Mouse (Mus musculus) stomach, embryonic 16.5 days (tissue): ENCODE results near the gene Arhgap24. TPM values are rescaled to one million over a fixed set of nuclear protein-coding genes. Genes with fewer than 3 reads are reported as not detected.

Source experiments
- ATAC-seq: fragments of 200-750 bp; cut with Nextera tagmentation; 2 replicates; pipeline ENCODE4 v1.8.0; 2017; ENCODE audit warnings: moderate number of reproducible peaks, moderate TSS enrichment; ENCODE audit not compliant: insufficient read depth, low FRiP score
- H3K27ac ChIP-seq: fragments of 300-500 bp; sonication (generic); 2 replicates; pipeline ENCODE4 v1.5.1; 2014; ENCODE audit warnings: low read length
- H3K27me3 ChIP-seq: fragments of 300-500 bp; sonication (generic); 2 replicates; pipeline ENCODE4 v1.6.1; 2014; ENCODE audit warnings: low read length, control low read depth, mixed read lengths; ENCODE audit not compliant: control insufficient read depth, insufficient read depth
- H3K36me3 ChIP-seq: fragments of 300-500 bp; sonication (generic); 2 replicates; pipeline ENCODE4 v1.6.1; 2014; ENCODE audit warnings: low read length; ENCODE audit not compliant: control insufficient read depth, insufficient read depth
- H3K4me1 ChIP-seq: fragments of 300-500 bp; sonication (generic); 2 replicates; pipeline ENCODE4 v1.6.1; 2014; ENCODE audit warnings: low read length, control low read depth, mixed read lengths; ENCODE audit not compliant: control insufficient read depth, insufficient read depth
- H3K4me2 ChIP-seq: fragments of 300-500 bp; sonication (generic); 2 replicates; pipeline ENCODE4 v1.6.1; 2014; ENCODE audit warnings: low read depth, low read length, mixed read lengths
- H3K4me3 ChIP-seq: fragments of 300-500 bp; sonication (generic); replicated peaks from 2 replicates; pipeline ENCODE4 v1.5.1; 2014; ENCODE audit warnings: mild to moderate bottlenecking, low read length
- H3K9ac ChIP-seq: fragments of 300-500 bp; sonication (generic); 2 replicates; pipeline ENCODE4 v1.6.1; 2014; ENCODE audit warnings: low read length
- H3K9me3 ChIP-seq: fragments of 300-500 bp; sonication (generic); replicated peaks from 2 replicates; pipeline ENCODE4 v1.6.1; 2016; ENCODE audit warnings: low read length, control low read depth; ENCODE audit not compliant: control insufficient read depth
- WGBS: fragments of 180-500 bp; shearing (Covaris S2); extraction: QIAGEN DNeasy Blood & Tissue Kit; methylation state at CpG from one replicate; pipeline ENCODE4 v1.1.7; 2014; 5-methylcytosine and 5-hydroxymethylcytosine counted together
- polyA plus RNA-seq: library from polyadenylated mRNA; unstranded; fragments of >200 nt; fragmentation: Nextera tagmentation; extraction: Ambion mirVana; gene quantifications from 2 replicates; pipeline ENCODE4 v1.2.1, GENCODE M21; 2015

The Arhgap24 gene
- polyA plus RNA-seq, 1 experiment from 2014 or later = 29.6 TPM

GRCm38 (mm10) chr5:102578431-102578830, 97.2 kb downstream of the Arhgap24 start:
- H3K4me1 ChIP-seq = peaks cover 12% of the 10 kb centered on the region
- no peak overlapping the region for H3K4me3 ChIP-seq
- H3K9ac ChIP-seq = peak overlapping the region; percentile 17; the same call in 1 of the 2 replicates
- H3K27ac ChIP-seq = peak overlapping the region; percentile 78
- no peaks in the 10 kb centered on the region for H3K27me3 ChIP-seq
- 0 out of 2 replicates have a peak overlapping the region, but pooled peaks have one; percentile 5 for H3K4me2 ChIP-seq
- H3K9me3 ChIP-seq = no peaks in the 10 kb centered on the region
- no peaks in the 10 kb centered on the region for H3K36me3 ChIP-seq
- 20% methylated on average over 8 of the region's 8 CpGs for WGBS
- ATAC-seq = peak; percentile 59; the same call in 1 of the 2 replicates

- Histone ChIP-seq H3K4me3 (no peak overlapping the region), H3K27ac (no peak overlapping the region; the same call in 1 of the 2 replicates), H3K4me1 (peaks cover 17% of the 10 kb centered on the region), H3K9me3 (0 out of 2 replicates have a peak, but pooled peaks cover 4% of the 10 kb centered on the region), H3K27me3 (no peaks in the 10 kb centered on the region), H3K36me3 (0 out of 2 replicates have a peak, but pooled peaks cover 4% of the 10 kb centered on the region), H3K9ac (no peak overlapping the region), H3K4me2 (no peak overlapping the region)
- 41% methylated on average over 6 of the region's 6 CpGs for WGBS
- ATAC-seq = no peak
Measured at GRCm38 (mm10) chr5:102582864-102583410, 101.7 kb downstream of the Arhgap24 start.

DNA sequence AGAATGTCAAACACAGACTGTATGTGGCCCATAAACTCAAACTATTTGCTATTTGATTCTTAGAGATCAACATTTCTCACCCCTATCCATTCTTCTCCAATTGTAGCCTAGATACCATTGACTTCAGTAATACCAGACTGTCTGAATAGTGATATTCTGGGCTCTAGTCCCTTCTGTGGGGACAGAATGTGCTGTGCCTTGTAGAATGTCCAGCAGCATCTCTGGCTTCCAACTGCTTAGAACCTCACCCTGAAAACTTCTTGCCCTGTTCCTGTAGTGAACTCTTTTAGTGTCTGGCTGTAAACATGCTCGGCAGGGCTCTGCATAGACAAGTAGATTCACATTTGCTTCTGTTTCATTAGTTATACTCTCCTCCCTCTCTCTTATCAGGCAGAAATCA, 110.2 kb downstream of the Arhgap24 start:
- H3K36me3 ChIP-seq = 0 out of 2 replicates have a peak, but pooled peaks cover under 1% of the 10 kb centered on the region
- no peak overlapping the region for H3K27ac ChIP-seq
- H3K27me3 ChIP-seq = no peaks in the 10 kb centered on the region
- H3K4me2 ChIP-seq = no peak overlapping the region
- no peak overlapping the region for H3K9ac ChIP-seq
- no peak for ATAC-seq
- no peak overlapping the region for H3K4me3 ChIP-seq
- 0 out of 2 replicates have a peak, but pooled peaks cover under 1% of the 10 kb centered on the region for H3K9me3 ChIP-seq
- no peaks in the 10 kb centered on the region for H3K4me1 ChIP-seq
- WGBS = 80% methylated on average over 1 of the region's 1 CpGs

DNA sequence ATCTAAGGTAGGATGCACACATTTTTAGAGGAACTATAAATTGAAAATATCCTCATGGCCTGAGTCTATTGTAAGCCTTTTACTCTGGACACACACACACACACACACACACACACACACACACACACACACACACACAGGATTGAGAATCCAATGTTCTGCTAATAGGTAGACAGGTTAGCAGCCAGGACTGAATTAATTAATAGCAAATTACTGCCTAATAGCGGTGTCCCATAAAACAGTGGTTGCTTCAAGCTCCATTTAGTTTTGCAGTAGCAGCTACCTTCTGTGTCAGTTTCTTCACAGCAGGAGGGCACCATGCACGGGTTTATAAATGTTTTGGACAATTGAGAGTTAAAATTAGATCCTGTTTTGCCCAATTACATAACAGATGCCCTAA, 111.9 kb downstream of the Arhgap24 start:
- 84% methylated on average over 2 of the region's 2 CpGs for WGBS
- H3K9ac ChIP-seq = no peak overlapping the region
- ATAC-seq = no peak
- H3K4me1 ChIP-seq = no peaks in the 10 kb centered on the region
- H3K27me3 ChIP-seq = no peaks in the 10 kb centered on the region
- H3K4me2 ChIP-seq = no peak overlapping the region
- no peaks in the 10 kb centered on the region for H3K9me3 ChIP-seq
- H3K27ac ChIP-seq = no peak overlapping the region
- no peak overlapping the region for H3K4me3 ChIP-seq
- H3K36me3 ChIP-seq = no peaks in the 10 kb centered on the region

DNA sequence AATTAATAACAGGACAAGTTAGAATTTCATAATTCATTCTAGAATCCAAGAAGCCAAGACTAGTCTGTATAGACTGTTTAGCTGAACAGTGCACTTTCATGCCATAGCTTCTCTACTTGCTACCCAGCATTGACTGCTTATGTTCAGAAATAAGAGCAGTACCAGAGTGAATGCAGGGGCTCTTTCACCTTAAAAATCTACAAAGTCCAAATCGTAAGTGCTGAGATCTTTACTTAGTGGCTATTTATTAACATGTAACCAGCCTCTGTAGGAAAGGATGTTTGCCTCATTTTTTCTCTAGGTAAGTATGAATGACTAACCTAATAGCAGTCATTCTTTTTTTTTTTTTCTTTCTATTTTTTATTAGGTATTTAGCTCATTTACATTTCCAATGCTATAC, 117.9 kb downstream of the Arhgap24 start:
- no peaks in the 10 kb centered on the region for H3K36me3 ChIP-seq
- H3K4me2 ChIP-seq = no peak overlapping the region
- no peaks in the 10 kb centered on the region for H3K9me3 ChIP-seq
- no peaks in the 10 kb centered on the region for H3K4me1 ChIP-seq
- no peak overlapping the region for H3K9ac ChIP-seq
- peak; percentile 25; the same call in 1 of the 2 replicates for ATAC-seq
- no peaks in the 10 kb centered on the region for H3K27me3 ChIP-seq
- H3K27ac ChIP-seq = no peak overlapping the region
- H3K4me3 ChIP-seq = no peak overlapping the region
- 61% methylated on average over 1 of the region's 1 CpGs for WGBS

GRCm38 (mm10) chr5:102613571-102613970, 132.4 kb downstream of the Arhgap24 start:
- ATAC-seq = no peak
- Histone ChIP-seq H3K4me3 (no peak overlapping the region), H3K4me2 (no peak overlapping the region), H3K9me3 (no peaks in the 10 kb centered on the region), H3K27me3 (no peaks in the 10 kb centered on the region), H3K4me1 (no peaks in the 10 kb centered on the region), H3K36me3 (no peaks in the 10 kb centered on the region), H3K27ac (no peak overlapping the region), H3K9ac (no peak overlapping the region)
- WGBS = 82% methylated on average over 3 of the region's 3 CpGs

- Histone ChIP-seq H3K9ac (no peak overlapping the region), H3K36me3 (no peaks in the 10 kb centered on the region), H3K4me2 (no peak overlapping the region), H3K4me1 (no peaks in the 10 kb centered on the region), H3K27me3 (no peaks in the 10 kb centered on the region), H3K4me3 (no peak overlapping the region), H3K9me3 (no peaks in the 10 kb centered on the region), H3K27ac (no peak overlapping the region)
- ATAC-seq = no peak
- WGBS = 94% methylated on average over 2 of the region's 2 CpGs
Measured at GRCm38 (mm10) chr5:102614081-102614480, 132.9 kb downstream of the Arhgap24 start.

DNA sequence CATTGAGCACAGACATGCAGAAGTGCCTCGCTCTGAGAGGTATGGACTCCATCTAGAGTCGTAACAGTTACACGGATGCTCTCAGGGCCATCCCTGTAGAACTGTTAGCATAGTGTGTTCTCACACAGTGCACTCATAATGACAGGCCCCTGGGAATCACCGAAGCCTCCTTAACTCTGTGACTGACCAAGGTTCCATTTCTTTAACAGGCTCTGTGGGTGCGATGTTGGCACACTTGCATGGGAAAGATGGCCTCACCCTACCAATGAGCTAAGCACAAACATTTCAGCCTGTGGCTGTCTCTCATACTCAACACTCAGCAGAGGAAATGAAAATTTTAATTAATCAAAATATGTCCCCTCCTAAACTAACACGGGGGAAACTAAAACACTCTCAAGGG, 134.1 kb downstream of the Arhgap24 start:
- H3K9me3 ChIP-seq = no peaks in the 10 kb centered on the region
- H3K4me3 ChIP-seq = no peak overlapping the region
- H3K9ac ChIP-seq = no peak overlapping the region
- H3K36me3 ChIP-seq = no peaks in the 10 kb centered on the region
- no peak for ATAC-seq
- no peaks in the 10 kb centered on the region for H3K27me3 ChIP-seq
- H3K27ac ChIP-seq = no peak overlapping the region
- no peak overlapping the region for H3K4me2 ChIP-seq
- WGBS = 89% methylated on average over 6 of the region's 6 CpGs
- no peaks in the 10 kb centered on the region for H3K4me1 ChIP-seq

GRCm38 (mm10) chr5:102621036-102621435, 139.8 kb downstream of the Arhgap24 start:
- no peak for ATAC-seq
- no peak overlapping the region for H3K27ac ChIP-seq
- 87% methylated on average over 1 of the region's 1 CpGs for WGBS
- no peaks in the 10 kb centered on the region for H3K36me3 ChIP-seq
- no peak overlapping the region for H3K4me2 ChIP-seq
- peaks cover 2% of the 10 kb centered on the region; the same call in 1 of the 2 replicates for H3K4me1 ChIP-seq
- H3K9ac ChIP-seq = no peak overlapping the region
- no peak overlapping the region for H3K4me3 ChIP-seq
- no peaks in the 10 kb centered on the region for H3K27me3 ChIP-seq
- no peaks in the 10 kb centered on the region for H3K9me3 ChIP-seq
